Mouse (Mus musculus) hindbrain, embryonic 11.5 days (tissue): Measurements from ENCODE around the gene Cfap74. TPM values are rescaled to one million over a fixed set of nuclear protein-coding genes. Genes with fewer than 3 reads are reported as not detected.

ENCODE experiments used
- ATAC-seq: fragments of 200-750 bp; cut with Nextera tagmentation; 2 replicates; pipeline ENCODE4 v1.8.0; 2017; ENCODE audit warnings: mild to moderate bottlenecking, moderate TSS enrichment, moderate library complexity; ENCODE audit not compliant: low FRiP score
- DNase-seq: peaks from one replicate; pipeline ENCODE4 v3.0.0-alpha.2; 2015; ENCODE audit warnings: low spot score
- H3K27ac ChIP-seq: fragments of 300-500 bp; sonication (generic); 2 replicates; pipeline ENCODE4 v1.5.1; 2014; ENCODE audit warnings: mild to moderate bottlenecking, low read depth, low read length
- H3K27me3 ChIP-seq: fragments of 300-500 bp; sonication (generic); 2 replicates; pipeline ENCODE4 v1.6.1; 2014; ENCODE audit warnings: mild to moderate bottlenecking, low read length, moderate library complexity, mixed read lengths; ENCODE audit not compliant: control insufficient read depth, insufficient read depth
- H3K36me3 ChIP-seq: fragments of 300-500 bp; sonication (generic); 2 replicates; pipeline ENCODE4 v1.6.1; 2014; ENCODE audit warnings: mild to moderate bottlenecking, low read length, moderate library complexity, mixed read lengths; ENCODE audit not compliant: control insufficient read depth, insufficient read depth
- H3K4me1 ChIP-seq: fragments of 300-500 bp; sonication (generic); replicated peaks from 2 replicates; pipeline ENCODE4 v1.6.1; 2014; ENCODE audit warnings: low read length, mixed read lengths; ENCODE audit not compliant: control insufficient read depth, insufficient read depth
- H3K4me2 ChIP-seq: fragments of 300-500 bp; sonication (generic); replicated peaks from 2 replicates; pipeline ENCODE4 v1.6.1; 2014; ENCODE audit warnings: mild to moderate bottlenecking, low read depth, low read length
- H3K4me3 ChIP-seq: fragments of 300-500 bp; sonication (generic); 2 replicates; pipeline ENCODE4 v1.5.1; 2014; ENCODE audit warnings: low read depth, low read length
- H3K9ac ChIP-seq: fragments of 300-500 bp; sonication (generic); 2 replicates; pipeline ENCODE4 v1.6.1; 2014; ENCODE audit warnings: low read depth, low read length
- H3K9me3 ChIP-seq: fragments of 300-500 bp; sonication (generic); 2 replicates; pipeline ENCODE4 v1.6.1; 2016; ENCODE audit warnings: low read length; ENCODE audit not compliant: control insufficient read depth
- WGBS: fragments of 180-500 bp; shearing (Covaris S2); extraction: QIAGEN DNeasy Blood & Tissue Kit; methylation state at CpG from one replicate; pipeline ENCODE4 v1.1.7; 2014; 5-methylcytosine and 5-hydroxymethylcytosine counted together
- polyA plus RNA-seq: library from polyadenylated mRNA; unstranded; fragments of >200 nt; fragmentation: Nextera tagmentation; extraction: Ambion mirVana; gene quantifications from 2 replicates; pipeline ENCODE4 v1.2.1, GENCODE M21; 2014

The Cfap74 gene
- polyA plus RNA-seq, 1 experiment from 2014 or later = 6.8 TPM

- Histone ChIP-seq H3K9me3 (no peaks in the 10 kb centered on the region), H3K36me3 (no peaks in the 10 kb centered on the region), H3K4me1 (0 out of 2 replicates have a peak, but pooled peaks cover 5% of the 10 kb centered on the region), H3K27me3 (peaks cover 26% of the 10 kb centered on the region), H3K4me3 (peak within 1 kb of the TSS; percentile 32), H3K4me2 (peak within 1 kb of the TSS; percentile 64), H3K27ac (no peak within 1 kb of the TSS), H3K9ac (no peak within 1 kb of the TSS)
- under 1% methylated on average over 57 of the region's 57 CpGs for WGBS
- peak; percentile 71 for DNase-seq
- no peak for ATAC-seq
Observed at GRCm38 (mm10) chr4:155397511-155398221, 11.3 kb upstream of the Cfap74 start, which contains the start of gene Gabrd. TSS of gene Gabrd (minus strand) at chr4:155398112.

GRCm38 (mm10) chr4:155398222-155398540 lies 10.8 kb upstream of the Cfap74 start:
- no peaks in the 10 kb centered on the region for H3K9me3 ChIP-seq
- no peak for ATAC-seq
- H3K27me3 ChIP-seq = peaks cover 26% of the 10 kb centered on the region
- H3K27ac ChIP-seq = no peak overlapping the region
- H3K4me2 ChIP-seq = peak overlapping the region; percentile 64
- H3K9ac ChIP-seq = no peak overlapping the region
- peak; percentile 25 for DNase-seq
- 3% methylated on average over 9 of the region's 9 CpGs for WGBS
- H3K36me3 ChIP-seq = no peaks in the 10 kb centered on the region
- 0 out of 2 replicates have a peak, but pooled peaks cover 5% of the 10 kb centered on the region for H3K4me1 ChIP-seq
- peak overlapping the region; percentile 32 for H3K4me3 ChIP-seq

GRCm38 (mm10) chr4:155401121-155401520 lies 7.9 kb upstream of the Cfap74 start:
- Histone ChIP-seq H3K27me3 (peaks cover 22% of the 10 kb centered on the region), H3K4me2 (no peak overlapping the region), H3K36me3 (no peaks in the 10 kb centered on the region), H3K4me3 (no peak overlapping the region), H3K4me1 (0 out of 2 replicates have a peak, but pooled peaks cover 5% of the 10 kb centered on the region), H3K9me3 (no peaks in the 10 kb centered on the region), H3K27ac (no peak overlapping the region), H3K9ac (no peak overlapping the region)
- DNase-seq (no peak), ATAC-seq (no peak)
- 74% methylated on average over 7 of the region's 7 CpGs for WGBS

- H3K4me3 ChIP-seq = no peak overlapping the region
- 75% methylated on average over 1 of the region's 1 CpGs for WGBS
- peaks cover 11% of the 10 kb centered on the region for H3K27me3 ChIP-seq
- no peak for DNase-seq
- H3K36me3 ChIP-seq = no peaks in the 10 kb centered on the region
- no peak for ATAC-seq
- H3K9me3 ChIP-seq = no peaks in the 10 kb centered on the region
- H3K4me1 ChIP-seq = 0 out of 2 replicates have a peak, but pooled peaks cover 5% of the 10 kb centered on the region
- no peak overlapping the region for H3K27ac ChIP-seq
- H3K9ac ChIP-seq = no peak overlapping the region
- no peak overlapping the region for H3K4me2 ChIP-seq
Observed at GRCm38 (mm10) chr4:155402489-155402888, 6.5 kb upstream of the Cfap74 start.

- peak; percentile 62 for ATAC-seq
- DNase-seq = no peak
- H3K9me3 ChIP-seq = no peaks in the 10 kb centered on the region
- peak overlapping the region; percentile 47; the same call in 1 of the 2 replicates for H3K9ac ChIP-seq
- no peaks in the 10 kb centered on the region for H3K36me3 ChIP-seq
- no peaks in the 10 kb centered on the region for H3K27me3 ChIP-seq
- H3K4me3 ChIP-seq = peak overlapping the region; percentile 49
- peak overlapping the region; percentile 72 for H3K4me2 ChIP-seq
- WGBS = under 1% methylated on average over 8 of the region's 8 CpGs
- H3K4me1 ChIP-seq = no peaks in the 10 kb centered on the region; the same call in 1 of the 2 replicates
- H3K27ac ChIP-seq = no peak overlapping the region
Observed at GRCm38 (mm10) chr4:155408695-155409057, 314 bp upstream of the Cfap74 start.

- Histone ChIP-seq H3K9me3 (no peaks in the 10 kb centered on the region), H3K9ac (no peak overlapping the region), H3K4me3 (no peak overlapping the region), H3K4me2 (no peak overlapping the region), H3K4me1 (no peaks in the 10 kb centered on the region; the same call in 1 of the 2 replicates), H3K27ac (no peak overlapping the region), H3K36me3 (no peaks in the 10 kb centered on the region), H3K27me3 (no peaks in the 10 kb centered on the region)
- WGBS = 94% methylated on average over 6 of the region's 6 CpGs
- DNase-seq = no peak
- no peak for ATAC-seq
Observed at GRCm38 (mm10) chr4:155412124-155412523, 3.1 kb downstream of the Cfap74 start.

- WGBS = 89% methylated on average over 11 of the region's 11 CpGs
- no peak overlapping the region for H3K27ac ChIP-seq
- DNase-seq (no peak), ATAC-seq (no peak)
- no peaks in the 10 kb centered on the region for H3K9me3 ChIP-seq
- no peak overlapping the region for H3K4me2 ChIP-seq
- no peak overlapping the region for H3K9ac ChIP-seq
- H3K4me1 ChIP-seq = no peaks in the 10 kb centered on the region
- no peaks in the 10 kb centered on the region for H3K27me3 ChIP-seq
- no peaks in the 10 kb centered on the region for H3K36me3 ChIP-seq
- no peak overlapping the region for H3K4me3 ChIP-seq
Observed at GRCm38 (mm10) chr4:155413641-155414335, 4.8 kb downstream of the Cfap74 start.

- no peak overlapping the region for H3K4me3 ChIP-seq
- H3K9me3 ChIP-seq = no peaks in the 10 kb centered on the region
- no peak overlapping the region for H3K9ac ChIP-seq
- DNase-seq (no peak), ATAC-seq (no peak)
- 84% methylated on average over 9 of the region's 9 CpGs for WGBS
- no peak overlapping the region for H3K27ac ChIP-seq
- H3K36me3 ChIP-seq = no peaks in the 10 kb centered on the region
- H3K4me2 ChIP-seq = no peak overlapping the region
- H3K27me3 ChIP-seq = no peaks in the 10 kb centered on the region
- no peaks in the 10 kb centered on the region for H3K4me1 ChIP-seq
Observed at GRCm38 (mm10) chr4:155414656-155415235, 5.8 kb downstream of the Cfap74 start.
